Mouse (Mus musculus) adrenal gland, adult (tissue): Measurements from ENCODE around the gene Sipa1l3.
A peak's percentile ranks its signal among the peaks of the same experiment; 100 is the strongest.

Experiments used
- DNase-seq, 2 experiments: peaks; one replicate each; pipeline ENCODE4 v3.0.0; 2022 to 2023; ENCODE audit warnings: low spot score in 1 of 2; ENCODE audit not compliant: inconsistent age in 2 of 2

Sipa1l3 gene

DNA sequence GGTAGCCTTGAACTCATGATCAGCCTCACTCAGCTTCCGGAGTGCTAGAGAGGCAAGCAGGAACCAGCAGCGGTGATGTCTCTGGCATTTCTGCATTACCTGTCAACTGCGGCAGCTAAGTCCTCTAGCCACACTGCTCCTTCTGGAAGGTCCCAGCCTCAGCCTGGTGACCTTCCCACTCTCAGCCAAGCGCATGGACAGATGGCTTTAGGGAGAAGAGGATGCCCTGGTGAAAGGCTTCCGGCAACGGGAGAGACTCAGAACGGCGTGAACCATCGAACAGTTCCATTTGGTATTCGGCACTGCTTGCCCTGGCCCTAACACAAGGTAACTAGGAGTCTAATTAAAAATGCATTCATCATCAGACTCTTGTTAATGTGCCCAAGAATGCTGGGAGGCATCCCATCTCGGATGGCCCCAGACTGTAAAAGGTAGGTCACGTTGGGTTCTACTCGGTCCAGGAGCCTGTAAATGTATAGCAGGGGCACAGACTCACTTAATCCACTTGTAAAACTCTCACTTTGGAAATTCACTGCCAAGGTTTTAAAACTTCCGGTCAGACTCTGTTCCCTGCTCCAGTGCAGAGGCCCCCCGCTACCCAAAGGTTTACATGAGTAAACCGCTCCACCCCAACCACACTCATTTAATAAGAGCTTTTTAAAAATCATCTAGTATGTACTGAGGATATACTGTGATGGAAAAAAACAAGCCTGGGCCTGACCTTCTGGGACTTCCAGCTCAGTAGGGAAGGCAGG lies 37.7 kb downstream of the Sipa1l3 start:
- peak in 1 of 2 experiments; percentile 33 for DNase-seq

DNA sequence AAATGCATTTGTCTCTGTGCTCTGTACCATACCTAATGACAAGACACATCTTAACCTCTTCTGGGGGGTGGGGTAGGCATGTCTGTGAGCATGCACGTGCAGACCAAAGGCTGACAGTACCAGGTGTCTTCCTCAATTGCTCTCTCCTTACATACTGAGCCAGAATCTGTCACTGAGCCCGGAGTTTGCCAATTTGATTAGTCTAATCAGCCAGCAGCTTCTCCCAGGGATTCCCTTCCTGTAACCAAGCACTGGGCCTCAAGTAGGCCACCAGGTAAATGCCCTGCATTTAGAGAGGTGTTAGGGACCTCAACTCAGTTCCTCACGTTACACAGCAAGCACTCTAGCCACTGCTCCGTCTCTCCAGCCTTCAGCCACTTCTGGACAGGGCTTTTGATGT lies 38.3 kb downstream of the Sipa1l3 start:
- DNase-seq: no peak

DNA sequence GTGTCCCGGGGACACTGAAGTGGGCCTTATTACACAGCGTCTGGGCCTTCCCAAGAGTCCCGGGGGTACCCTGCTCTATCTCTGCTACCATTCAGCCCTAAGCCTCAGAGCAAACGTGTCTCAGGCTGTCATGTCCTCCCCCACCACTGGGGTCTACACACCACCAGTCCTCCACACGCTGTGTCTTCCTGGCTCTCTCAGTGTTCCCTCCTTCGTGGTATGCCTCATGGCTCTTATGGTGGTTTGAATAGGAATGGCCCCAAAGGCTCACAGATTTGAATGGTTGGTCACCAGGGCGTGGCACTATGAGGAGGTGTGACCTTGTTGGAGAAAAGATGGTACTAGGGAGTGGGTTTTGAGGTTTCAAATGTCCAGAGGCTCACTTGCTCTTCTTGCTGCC lies 43.4 kb downstream of the Sipa1l3 start:
- no peak for DNase-seq

DNA sequence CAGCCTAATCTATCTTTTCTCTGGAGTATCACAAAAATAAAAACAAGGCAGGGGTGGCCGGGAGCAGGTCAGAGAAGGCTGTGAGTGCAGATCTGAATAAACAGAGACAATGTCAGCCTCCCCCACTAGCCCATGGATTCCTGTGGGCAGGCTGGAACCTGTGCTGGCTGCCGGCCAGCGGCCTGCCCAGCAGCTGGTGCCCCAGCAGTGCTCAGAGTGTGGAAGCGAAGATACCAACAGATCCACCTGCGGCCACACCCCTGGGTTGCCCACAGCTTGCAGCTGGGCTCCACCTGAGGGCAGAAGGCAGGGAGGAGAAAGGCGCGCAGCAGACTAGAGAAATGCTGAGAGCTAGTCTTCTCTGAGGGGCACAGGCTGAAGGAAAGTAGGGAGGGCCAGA lies 47.1 kb downstream of the Sipa1l3 start:
- DNase-seq: no peak

DNA sequence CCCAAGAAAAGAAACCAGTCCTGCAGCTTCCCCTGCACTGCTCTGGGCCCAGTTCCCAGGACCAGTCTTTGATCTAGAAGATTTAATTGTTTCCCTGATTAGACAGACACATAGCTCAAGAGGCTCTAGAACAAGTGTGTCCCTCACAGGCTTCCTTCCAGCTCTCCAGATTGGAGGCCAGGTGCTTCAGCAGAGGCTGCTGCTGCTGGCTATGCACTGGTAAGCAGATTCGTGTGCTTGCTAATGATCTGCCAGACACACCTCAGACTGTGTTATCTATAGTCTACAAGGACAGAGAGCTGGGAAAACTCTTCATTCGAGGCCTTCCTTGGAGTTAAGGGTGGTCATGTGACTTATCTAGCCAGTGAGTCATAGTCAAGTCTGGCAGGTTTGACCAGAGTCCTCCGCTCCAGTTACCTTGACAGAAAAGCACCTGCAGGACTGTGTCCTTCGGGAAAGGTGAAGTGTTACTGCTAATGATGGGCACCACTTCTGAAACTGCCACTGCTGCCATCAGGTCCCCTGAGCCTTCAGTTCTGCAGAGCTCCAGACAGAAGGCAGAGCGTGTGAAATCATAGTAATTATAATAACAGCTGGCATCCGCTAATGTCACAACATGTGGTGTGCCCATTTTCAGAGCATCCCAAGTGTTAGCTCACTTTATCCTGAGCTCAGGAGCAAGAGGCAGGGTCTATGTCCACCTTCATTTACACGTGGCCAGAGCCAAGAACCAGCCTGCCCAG lies 48.7 kb downstream of the Sipa1l3 start:
- peak in 1 of 2 experiments; percentile 54 for DNase-seq

DNA sequence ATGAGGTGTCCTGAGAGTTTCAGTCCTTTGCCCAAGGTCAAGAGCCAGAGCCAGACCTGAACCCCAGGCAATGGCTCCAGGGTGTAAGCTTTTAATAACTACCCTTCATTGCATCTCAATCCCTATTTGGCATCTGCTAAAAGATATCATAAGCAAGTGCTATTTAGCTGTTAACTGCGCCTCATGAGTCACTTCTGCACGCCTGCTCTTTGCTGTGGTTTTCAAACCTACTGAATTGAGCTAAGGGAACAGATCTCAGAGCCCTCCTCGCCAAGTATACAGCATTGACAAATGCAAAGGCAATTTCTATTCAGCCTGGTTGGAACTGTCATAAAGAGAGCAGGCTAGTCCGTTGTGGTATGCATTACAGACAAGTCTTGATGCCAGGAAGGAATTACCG lies 49.8 kb downstream of the Sipa1l3 start:
- DNase-seq: peak in 1 of 2 experiments; percentile 40

DNA sequence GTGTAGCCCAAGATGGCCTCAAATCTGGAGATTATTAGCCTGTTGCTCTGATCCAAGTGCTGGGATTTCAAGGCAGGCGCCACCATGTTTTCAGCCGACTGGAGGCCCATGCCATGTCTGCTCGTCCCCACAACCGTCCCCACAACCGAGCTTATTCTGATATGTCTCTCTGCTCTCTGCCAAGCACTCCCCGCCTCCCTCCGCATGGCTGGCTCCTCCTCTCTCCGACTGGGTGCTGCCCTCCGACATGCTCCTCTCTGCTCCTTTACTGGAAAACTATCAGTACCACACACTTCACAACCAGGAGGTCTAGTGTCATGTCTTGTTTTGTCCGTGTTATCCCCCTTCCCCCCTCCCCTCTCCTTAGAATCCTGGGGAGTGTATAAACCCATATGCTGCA lies 51.9 kb downstream of the Sipa1l3 start:
- DNase-seq: no peak

DNA sequence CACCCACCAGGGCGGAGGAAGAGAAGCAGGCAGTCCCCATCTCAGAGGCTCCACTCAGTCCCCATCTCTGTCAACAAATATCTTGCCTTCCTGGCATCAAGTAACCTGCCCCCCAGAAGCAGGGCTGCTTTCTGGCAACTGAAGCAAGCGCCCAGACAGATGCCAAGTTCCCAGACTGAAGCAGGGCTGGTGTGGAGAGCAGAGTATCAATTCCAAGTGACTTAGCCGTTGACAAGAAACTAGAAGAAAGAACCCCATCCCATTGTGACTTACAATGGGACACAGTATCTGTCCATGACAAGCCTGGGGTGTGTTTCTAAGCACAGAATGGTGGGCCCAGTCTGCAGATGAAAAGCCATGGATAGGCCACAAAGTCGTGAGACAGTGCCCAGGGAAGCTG lies 52.7 kb downstream of the Sipa1l3 start:
- DNase-seq: no peak

DNA sequence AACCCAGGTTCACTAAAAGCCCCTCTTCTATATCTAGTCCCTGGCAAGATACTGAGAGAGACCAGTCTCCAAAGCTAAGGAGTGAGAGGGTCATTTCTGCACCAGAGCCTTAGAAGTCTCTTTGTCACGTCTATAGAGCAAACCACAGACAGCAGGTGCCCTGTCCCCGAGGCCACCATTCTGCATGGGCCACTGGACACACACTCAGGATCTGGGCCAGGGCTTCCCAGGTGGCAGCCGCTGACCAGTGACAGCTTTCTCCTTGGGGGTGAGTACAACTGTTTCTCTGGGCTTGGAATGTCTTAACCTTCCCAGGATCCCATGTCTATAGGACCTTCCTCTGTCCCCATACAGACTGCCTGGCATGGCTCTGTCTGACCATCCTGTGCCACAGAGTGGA lies 55.6 kb downstream of the Sipa1l3 start:
- DNase-seq: no peak

DNA sequence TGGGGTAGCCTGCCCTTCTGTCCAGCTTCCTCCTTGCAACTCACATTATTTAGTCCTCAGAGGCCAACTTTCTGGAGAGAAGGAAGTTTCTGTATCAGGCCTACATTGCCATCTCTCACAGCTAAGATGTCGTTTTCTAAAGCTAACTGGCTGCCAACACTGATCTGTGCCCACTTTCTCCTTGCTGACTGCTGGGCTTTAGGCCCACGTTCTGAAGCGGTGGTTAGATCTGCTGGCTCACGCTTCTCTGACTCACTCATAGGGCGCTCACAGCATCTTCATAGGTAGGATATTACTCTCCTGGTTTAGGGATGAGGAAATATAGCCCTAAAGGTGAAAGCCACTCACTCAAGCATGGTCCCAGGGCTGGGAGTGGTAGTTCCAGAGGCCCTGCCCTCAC lies 56.3 kb downstream of the Sipa1l3 start:
- no peak for DNase-seq

DNA sequence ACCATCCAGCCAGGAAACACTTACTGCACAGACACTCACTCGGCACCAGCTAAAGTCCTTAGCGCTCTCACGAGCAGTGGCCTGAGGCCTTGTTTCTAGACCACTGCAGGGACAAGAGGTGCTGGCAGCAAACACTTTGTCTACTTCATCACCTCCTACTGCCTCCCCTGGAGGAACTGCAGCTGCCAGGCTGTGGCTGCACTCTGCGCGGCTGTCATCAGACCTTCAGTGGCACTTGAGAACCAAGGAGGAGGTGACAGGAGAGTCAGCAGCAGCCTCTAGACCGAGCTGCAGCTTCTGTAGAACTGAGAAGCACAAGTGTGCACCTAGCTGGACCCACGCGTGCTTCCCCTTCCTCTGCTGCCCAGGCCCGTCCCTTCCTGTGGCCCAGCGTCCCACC lies 56.9 kb downstream of the Sipa1l3 start:
- no peak for DNase-seq

DNA sequence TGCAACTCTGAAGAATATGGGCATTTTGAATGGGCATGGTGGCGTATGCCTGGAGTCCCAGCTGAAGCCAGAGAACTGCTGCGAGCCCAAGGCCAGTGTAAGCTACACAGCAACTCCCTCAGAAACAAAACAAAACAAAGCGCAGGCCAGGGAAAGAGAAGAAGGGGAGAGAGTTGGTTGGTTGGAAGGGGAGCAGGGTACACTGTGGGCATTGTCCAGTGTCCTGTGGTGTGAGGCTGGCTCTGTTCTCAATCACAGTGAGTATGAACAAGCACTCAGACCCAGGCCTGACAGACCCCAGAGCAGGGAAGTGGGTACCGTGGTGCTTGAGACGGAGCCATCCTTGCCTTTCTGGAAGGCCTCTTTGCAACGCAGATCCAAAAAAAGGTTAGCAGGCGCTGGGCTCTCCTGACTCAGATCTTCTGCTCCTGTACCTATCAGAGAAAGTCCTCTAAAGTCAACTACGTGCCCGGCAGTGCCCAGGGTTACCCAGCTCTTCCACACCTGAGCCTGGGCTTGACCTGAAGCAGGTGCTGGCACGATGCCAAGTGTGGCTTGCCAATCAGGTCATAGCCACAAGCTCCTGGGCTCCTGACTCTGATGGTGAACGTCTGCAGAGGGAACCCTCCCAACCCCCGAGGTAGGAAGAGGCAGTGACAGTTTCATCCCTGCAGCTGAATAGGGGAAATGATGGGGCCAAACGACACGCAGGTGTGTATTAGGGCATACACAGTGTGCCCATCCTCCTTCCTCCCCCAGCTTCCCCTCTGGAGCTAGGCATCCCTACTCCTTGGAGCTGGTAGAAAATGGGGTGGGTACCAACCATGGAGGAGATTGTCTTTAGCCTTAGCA lies 59.3 kb downstream of the Sipa1l3 start:
- DNase-seq: peak in 1 of 2 experiments; percentile 26

DNA sequence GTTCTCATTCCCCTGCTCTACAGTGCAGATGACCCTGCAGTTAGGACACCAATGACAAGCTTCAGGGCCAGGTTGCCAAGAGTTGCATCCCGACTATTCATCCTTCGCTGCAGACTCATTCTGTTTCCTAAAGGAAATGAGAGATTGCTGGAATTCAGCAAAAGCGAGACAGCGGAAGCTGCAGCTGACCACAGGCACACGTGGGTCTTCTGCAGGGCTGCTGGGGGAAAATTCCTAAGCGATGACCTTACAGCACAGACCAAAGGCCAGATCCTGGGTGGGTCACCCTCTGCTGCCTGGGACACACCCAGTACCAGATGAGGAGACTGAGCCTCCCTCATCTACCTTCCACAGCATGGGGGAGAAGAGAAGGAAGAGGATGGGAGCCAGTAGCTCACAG lies 60.7 kb downstream of the Sipa1l3 start:
- peak in 1 of 2 experiments; percentile 61 for DNase-seq

DNA sequence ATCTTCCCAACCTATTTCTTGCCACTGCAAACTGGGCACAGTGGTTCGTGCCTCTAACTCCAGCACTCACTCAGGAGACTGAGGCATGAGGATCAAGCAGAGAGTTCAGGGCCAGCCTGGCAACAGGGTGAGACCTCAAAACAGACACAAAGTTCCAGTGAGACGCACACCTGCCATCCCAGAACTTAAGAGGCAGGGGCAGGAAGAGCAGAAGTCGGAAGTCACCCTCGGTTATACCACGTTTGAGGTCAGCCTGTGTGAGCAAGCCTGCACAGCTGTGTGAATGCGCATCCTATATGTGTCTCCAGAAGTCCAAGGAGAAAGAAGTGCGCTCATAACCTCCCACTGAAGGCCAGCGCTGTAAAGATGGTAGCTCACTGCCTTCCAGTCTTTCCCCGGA lies 61.7 kb downstream of the Sipa1l3 start:
- no peak for DNase-seq

DNA sequence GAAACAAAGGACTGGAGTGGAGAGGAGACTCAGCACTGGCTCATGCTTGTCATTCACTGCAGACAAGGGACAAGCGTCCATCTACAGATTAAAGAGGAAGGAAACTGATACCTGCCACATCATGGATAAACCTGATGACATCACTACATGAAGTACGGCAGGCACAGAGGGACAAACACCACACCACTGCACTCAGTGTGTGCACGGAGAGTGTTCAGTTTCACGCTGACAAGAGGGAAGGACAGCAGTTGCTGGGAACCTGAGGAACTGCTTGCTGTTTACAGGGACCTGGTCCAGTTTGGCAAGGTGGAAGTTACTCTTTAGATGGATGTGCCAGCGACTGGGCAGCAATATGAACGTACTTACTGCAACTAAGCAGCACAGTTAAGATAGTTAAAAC lies 62.9 kb downstream of the Sipa1l3 start:
- DNase-seq: no peak

DNA sequence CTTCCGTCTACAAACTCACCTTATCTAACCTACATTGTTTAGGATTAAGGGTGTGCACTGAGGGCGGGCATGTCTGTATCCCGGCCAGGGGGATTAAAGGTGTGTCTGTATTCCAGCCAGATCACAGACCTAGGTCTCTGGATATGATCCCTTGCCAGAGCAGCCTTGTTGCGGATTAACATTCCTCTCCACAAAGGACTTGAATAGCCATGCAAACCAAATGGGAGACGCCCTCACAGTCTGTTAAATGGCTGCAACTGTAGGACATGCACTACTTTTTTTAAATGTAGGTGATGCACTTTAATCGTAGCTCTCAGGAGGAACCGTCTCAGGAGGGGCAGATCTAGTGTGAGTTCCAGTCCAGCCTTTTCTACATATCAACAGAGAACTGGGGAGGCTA lies 63.5 kb downstream of the Sipa1l3 start:
- DNase-seq: no peak

DNA sequence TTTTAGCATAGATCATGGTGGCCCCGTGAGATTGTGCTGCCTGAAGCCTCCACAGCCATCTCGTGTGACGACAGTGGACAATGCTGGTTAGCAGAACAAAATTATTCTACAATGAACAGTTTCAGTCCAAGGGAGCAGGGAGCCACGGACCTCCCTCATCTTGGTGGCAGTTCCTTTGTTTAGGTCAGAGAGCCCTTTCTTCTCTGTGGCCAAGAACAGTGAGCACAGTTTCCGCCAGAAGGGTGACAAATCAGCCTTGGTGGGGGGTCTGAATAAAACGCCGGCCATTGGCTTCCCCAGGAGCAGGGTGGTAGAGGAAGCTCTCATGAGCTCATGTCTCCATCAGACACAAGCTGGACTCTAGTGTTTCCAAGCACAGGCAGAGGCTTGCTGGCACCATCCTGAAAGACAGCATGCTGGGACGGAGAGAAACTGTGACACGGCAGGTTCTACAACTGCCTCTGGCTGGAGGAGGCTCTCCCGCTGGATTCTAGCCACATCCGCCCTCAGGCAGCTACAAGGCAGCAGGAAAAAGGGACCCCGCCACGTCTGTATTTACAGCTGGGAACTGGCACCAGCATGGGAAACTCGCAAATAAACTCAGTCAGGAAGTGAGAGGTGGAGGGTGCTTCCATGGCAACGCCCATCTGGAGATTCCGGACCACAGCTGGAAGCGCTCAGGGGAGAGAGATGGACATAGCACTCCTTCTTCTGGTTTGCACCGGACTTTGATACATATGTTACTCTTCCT lies 65.3 kb downstream of the Sipa1l3 start:
- DNase-seq: peak; percentile 58 to 76

DNA sequence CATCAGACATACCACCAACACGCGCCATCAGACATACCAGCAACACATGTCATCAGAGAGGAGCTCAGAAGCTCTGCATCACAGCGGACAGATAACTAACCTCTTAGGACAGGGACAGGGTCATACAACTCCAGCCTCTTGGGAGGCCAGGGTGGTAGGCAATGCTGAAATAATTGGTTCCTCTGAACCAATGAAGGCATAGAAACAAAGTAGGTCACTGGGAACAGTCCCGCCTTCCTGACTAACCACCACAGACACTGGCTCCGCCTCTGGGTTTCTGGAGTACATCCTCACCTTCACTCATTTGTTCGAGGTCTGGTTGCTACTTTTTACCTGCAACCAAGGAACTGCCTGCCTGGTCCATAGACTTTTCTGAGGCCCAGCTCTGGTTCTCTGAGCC lies 66.1 kb downstream of the Sipa1l3 start:
- DNase-seq: peak in 1 of 2 experiments; percentile 42

DNA sequence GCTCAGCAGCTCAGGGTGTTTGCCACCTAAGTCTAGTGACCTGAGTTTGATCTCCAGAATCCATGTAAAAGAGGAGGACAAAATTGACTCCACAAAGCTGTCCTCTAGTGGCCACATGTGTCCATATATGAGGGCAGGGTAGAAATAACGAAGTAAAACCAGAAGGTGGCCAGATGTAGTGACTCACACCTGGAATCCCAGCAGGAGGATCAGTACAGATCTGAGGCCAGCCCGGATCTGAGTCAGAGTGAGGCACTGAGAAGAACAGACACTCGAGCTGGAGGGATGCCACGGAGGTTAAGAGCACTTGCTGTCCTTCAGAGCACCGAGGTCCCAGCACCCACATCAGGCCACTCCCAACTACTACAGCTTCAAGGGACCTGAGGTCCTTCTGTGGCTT lies 68.3 kb downstream of the Sipa1l3 start:
- peak; percentile 91 for DNase-seq

DNA sequence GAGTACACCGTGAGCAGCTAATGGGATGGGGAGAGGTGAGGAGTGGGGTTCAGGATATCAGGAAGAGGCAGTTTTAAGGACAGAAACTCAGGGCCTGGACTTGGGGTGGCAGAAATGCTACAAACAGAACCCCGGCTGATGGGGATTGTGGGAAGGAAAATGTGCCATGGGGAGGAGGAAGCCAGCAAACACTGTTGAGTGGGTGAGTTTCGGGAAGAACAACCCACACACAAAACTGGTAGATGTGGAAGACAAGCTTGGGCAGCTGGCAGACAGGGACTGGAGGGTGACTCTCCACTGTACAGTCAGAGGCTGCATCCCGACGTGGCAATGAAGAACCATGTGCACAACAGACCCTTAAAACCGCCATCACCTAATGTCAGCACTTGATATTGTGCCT lies 69.6 kb downstream of the Sipa1l3 start:
- DNase-seq: no peak
